Mouse (Mus musculus): ENCODE data around the gene Car1.
"Not testable (repeated sequence)": the region's sequence is repeated elsewhere in the genome, so short reads cannot be mapped to it uniquely, and the experiment has no call there.

The Car1 gene

GRCm38 (mm10) chr3:14808211-14808610 is at the start of gene Car1:
TSS of gene Car1 (minus strand) at chr3:14808368.
- no peak for DNase-seq

- no peak for DNase-seq
Measured at GRCm38 (mm10) chr3:14857874-14858273, 49.7 kb upstream of the Car1 start.

GRCm38 (mm10) chr3:14854446-14854845 is 46.3 kb upstream of the Car1 start:
- DNase-seq: no peak

- no peak for DNase-seq
Measured at GRCm38 (mm10) chr3:14853966-14854365, 45.8 kb upstream of the Car1 start.

GRCm38 (mm10) chr3:14848587-14849254 is 40.6 kb upstream of the Car1 start:
- no peak for DNase-seq

GRCm38 (mm10) chr3:14839466-14840118 is 31.4 kb upstream of the Car1 start:
- no peak for DNase-seq

- no peak for DNase-seq
Measured at GRCm38 (mm10) chr3:14838936-14839335, 30.8 kb upstream of the Car1 start.

- DNase-seq: peak; percentile 21
Measured at GRCm38 (mm10) chr3:14832766-14833165, 24.6 kb upstream of the Car1 start.

- DNase-seq: no peak
Measured at GRCm38 (mm10) chr3:14831219-14831835, 23.2 kb upstream of the Car1 start.

GRCm38 (mm10) chr3:14828896-14829295 is 20.7 kb upstream of the Car1 start:
- DNase-seq: no peak

- DNase-seq: no peak
Measured at GRCm38 (mm10) chr3:14819844-14820504, 11.8 kb upstream of the Car1 start.

- DNase-seq: not testable (repeated sequence)
Measured at GRCm38 (mm10) chr3:14815396-14815795, 7.2 kb upstream of the Car1 start.

GRCm38 (mm10) chr3:14806702-14807101 is 1.5 kb downstream of the Car1 start:
- no peak for DNase-seq

GRCm38 (mm10) chr3:14805962-14806361 is 2.2 kb downstream of the Car1 start:
- DNase-seq: no peak

GRCm38 (mm10) chr3:14804906-14805305 is 3.3 kb downstream of the Car1 start:
- DNase-seq: no peak

GRCm38 (mm10) chr3:14797069-14797468 is 11.1 kb downstream of the Car1 start:
- no peak for DNase-seq

- DNase-seq: no peak
Measured at GRCm38 (mm10) chr3:14795292-14796020, 12.7 kb downstream of the Car1 start.

GRCm38 (mm10) chr3:14792032-14792431 is 16.1 kb downstream of the Car1 start:
- DNase-seq: no peak

- no peak for DNase-seq
Measured at GRCm38 (mm10) chr3:14787607-14788006, 20.6 kb downstream of the Car1 start.

- DNase-seq: peak; percentile 24
Measured at GRCm38 (mm10) chr3:14787136-14787535, 21.0 kb downstream of the Car1 start.

GRCm38 (mm10) chr3:14786551-14787079 is 21.6 kb downstream of the Car1 start:
- DNase-seq: no peak

GRCm38 (mm10) chr3:14785353-14785752 is 22.8 kb downstream of the Car1 start:
- DNase-seq: no peak

- not testable (repeated sequence) for DNase-seq
Measured at GRCm38 (mm10) chr3:14783198-14783597, 25.0 kb downstream of the Car1 start.

All from lung, postnatal 14 days (tissue).